Mouse (Mus musculus): ENCODE measurements at regions not wholly inside any gene's neighbourhood (a gene's known extent, or its start where the extent isn't known, plus 50 kb on each side); places are given as distances from the start of the nearest gene placed in this dataset.

- no peak for TF ChIP-seq CTCF (IDR thresholded peaks at IDR 0.05; ENCODE audit: low read depth, low read length)
- TF ChIP-seq POLR2A (IDR thresholded peaks at IDR 0.05; ENCODE audit: borderline replicate concordance, low read depth, low read length): no peak
- H3K27ac ChIP-seq (ENCODE audit: insufficient read depth, low read depth, low read length): no peak overlapping the region
- no peak overlapping the region for H3K4me3 ChIP-seq (ENCODE audit: insufficient read depth, low read length)
- no peaks in the 10 kb centered on the region for H3K4me1 ChIP-seq (ENCODE audit: control insufficient read depth, insufficient read depth, low read length)
Measured at GRCm38 (mm10) chr4:7455130-7455529, 783.7 kb downstream of the Car8 start.

GRCm38 (mm10) chr4:7452678-7453077, 786.2 kb downstream of the Car8 start:
- no peak overlapping the region for H3K4me3 ChIP-seq (ENCODE audit: insufficient read depth, low read length)
- TF ChIP-seq POLR2A (IDR thresholded peaks at IDR 0.05; ENCODE audit: borderline replicate concordance, low read depth, low read length) (no peak), CTCF (IDR thresholded peaks at IDR 0.05; ENCODE audit: low read depth, low read length) (no peak)
- H3K27ac ChIP-seq (ENCODE audit: insufficient read depth, low read depth, low read length): no peak overlapping the region
- no peaks in the 10 kb centered on the region for H3K4me1 ChIP-seq (ENCODE audit: control insufficient read depth, insufficient read depth, low read length)

- Histone ChIP-seq H3K27ac (ENCODE audit: insufficient read depth, low read depth, low read length) (no peak overlapping the region), H3K4me1 (ENCODE audit: control insufficient read depth, insufficient read depth, low read length) (no peaks in the 10 kb centered on the region), H3K4me3 (ENCODE audit: insufficient read depth, low read length) (no peak overlapping the region)
- no peak for TF ChIP-seq CTCF (IDR thresholded peaks at IDR 0.05; ENCODE audit: low read depth, low read length)
- no peak for TF ChIP-seq POLR2A (IDR thresholded peaks at IDR 0.05; ENCODE audit: borderline replicate concordance, low read depth, low read length)
Measured at GRCm38 (mm10) chr4:7450991-7451390, 787.9 kb downstream of the Car8 start.

- TF ChIP-seq CTCF (IDR thresholded peaks at IDR 0.05; ENCODE audit: low read depth, low read length): no peak
- TF ChIP-seq POLR2A (IDR thresholded peaks at IDR 0.05; ENCODE audit: borderline replicate concordance, low read depth, low read length): no peak
- no peaks in the 10 kb centered on the region for H3K4me1 ChIP-seq (ENCODE audit: control insufficient read depth, insufficient read depth, low read length)
- no peak overlapping the region for H3K27ac ChIP-seq (ENCODE audit: insufficient read depth, low read depth, low read length)
- H3K4me3 ChIP-seq (ENCODE audit: insufficient read depth, low read length): no peak overlapping the region
Measured at GRCm38 (mm10) chr4:7429308-7429707, 809.5 kb downstream of the Car8 start.

- no peak overlapping the region for H3K4me3 ChIP-seq (ENCODE audit: insufficient read depth, low read length)
- no peaks in the 10 kb centered on the region for H3K4me1 ChIP-seq (ENCODE audit: control insufficient read depth, insufficient read depth, low read length)
- TF ChIP-seq CTCF (IDR thresholded peaks at IDR 0.05; ENCODE audit: low read depth, low read length): no peak
- TF ChIP-seq POLR2A (IDR thresholded peaks at IDR 0.05; ENCODE audit: borderline replicate concordance, low read depth, low read length): no peak
- no peak overlapping the region for H3K27ac ChIP-seq (ENCODE audit: insufficient read depth, low read depth, low read length)
Measured at GRCm38 (mm10) chr4:7424081-7424480, 814.8 kb downstream of the Car8 start.

- Histone ChIP-seq H3K27ac (ENCODE audit: insufficient read depth, low read depth, low read length) (no peak overlapping the region), H3K4me3 (ENCODE audit: insufficient read depth, low read length) (no peak overlapping the region), H3K4me1 (ENCODE audit: control insufficient read depth, insufficient read depth, low read length) (no peaks in the 10 kb centered on the region)
- TF ChIP-seq CTCF (IDR thresholded peaks at IDR 0.05; ENCODE audit: low read depth, low read length) (no peak), POLR2A (IDR thresholded peaks at IDR 0.05; ENCODE audit: borderline replicate concordance, low read depth, low read length) (no peak)
Measured at GRCm38 (mm10) chr4:7423204-7423603, 815.6 kb downstream of the Car8 start.

GRCm38 (mm10) chr4:7422787-7423186, 816.1 kb downstream of the Car8 start:
- TF ChIP-seq POLR2A (IDR thresholded peaks at IDR 0.05; ENCODE audit: borderline replicate concordance, low read depth, low read length): no peak
- TF ChIP-seq CTCF (IDR thresholded peaks at IDR 0.05; ENCODE audit: low read depth, low read length): no peak
- Histone ChIP-seq H3K4me3 (ENCODE audit: insufficient read depth, low read length) (no peak overlapping the region), H3K4me1 (ENCODE audit: control insufficient read depth, insufficient read depth, low read length) (no peaks in the 10 kb centered on the region), H3K27ac (ENCODE audit: insufficient read depth, low read depth, low read length) (no peak overlapping the region)

GRCm38 (mm10) chr4:7414301-7414700, 824.5 kb downstream of the Car8 start:
- no peak for TF ChIP-seq POLR2A (IDR thresholded peaks at IDR 0.05; ENCODE audit: borderline replicate concordance, low read depth, low read length)
- no peak for TF ChIP-seq CTCF (IDR thresholded peaks at IDR 0.05; ENCODE audit: low read depth, low read length)
- H3K27ac ChIP-seq (ENCODE audit: insufficient read depth, low read depth, low read length): no peak overlapping the region
- H3K4me1 ChIP-seq (ENCODE audit: control insufficient read depth, insufficient read depth, low read length): no peaks in the 10 kb centered on the region
- H3K4me3 ChIP-seq (ENCODE audit: insufficient read depth, low read length): no peak overlapping the region

- Histone ChIP-seq H3K4me3 (ENCODE audit: insufficient read depth, low read length) (no peak overlapping the region), H3K27ac (ENCODE audit: insufficient read depth, low read depth, low read length) (no peak overlapping the region), H3K4me1 (ENCODE audit: control insufficient read depth, insufficient read depth, low read length) (no peaks in the 10 kb centered on the region)
- TF ChIP-seq CTCF (IDR thresholded peaks at IDR 0.05; ENCODE audit: low read depth, low read length): no peak
- no peak for TF ChIP-seq POLR2A (IDR thresholded peaks at IDR 0.05; ENCODE audit: borderline replicate concordance, low read depth, low read length)
Measured at GRCm38 (mm10) chr4:7392696-7393095, 846.1 kb downstream of the Car8 start.

GRCm38 (mm10) chr4:7391596-7391995, 847.2 kb downstream of the Car8 start:
- TF ChIP-seq CTCF (IDR thresholded peaks at IDR 0.05; ENCODE audit: low read depth, low read length) (no peak), POLR2A (IDR thresholded peaks at IDR 0.05; ENCODE audit: borderline replicate concordance, low read depth, low read length) (no peak)
- H3K4me1 ChIP-seq (ENCODE audit: control insufficient read depth, insufficient read depth, low read length): no peaks in the 10 kb centered on the region
- H3K4me3 ChIP-seq (ENCODE audit: insufficient read depth, low read length): no peak overlapping the region
- no peak overlapping the region for H3K27ac ChIP-seq (ENCODE audit: insufficient read depth, low read depth, low read length)

GRCm38 (mm10) chr4:7385069-7385468, 853.8 kb downstream of the Car8 start:
- Histone ChIP-seq H3K4me1 (ENCODE audit: control insufficient read depth, insufficient read depth, low read length) (no peaks in the 10 kb centered on the region), H3K27ac (ENCODE audit: insufficient read depth, low read depth, low read length) (no peak overlapping the region), H3K4me3 (ENCODE audit: insufficient read depth, low read length) (no peak overlapping the region)
- TF ChIP-seq POLR2A (IDR thresholded peaks at IDR 0.05; ENCODE audit: borderline replicate concordance, low read depth, low read length): no peak
- TF ChIP-seq CTCF (IDR thresholded peaks at IDR 0.05; ENCODE audit: low read depth, low read length): no peak

Measured in bone marrow macrophage, adult 2 months (primary cell).